Mouse (Mus musculus): ENCODE data around the gene Ube2o. TPM values are rescaled to one million over a fixed set of nuclear protein-coding genes. Genes with fewer than 3 reads are reported as not detected.
"Not testable (repeated sequence)": the region's sequence is repeated elsewhere in the genome, so short reads cannot be mapped to it uniquely, and the experiment has no call there.

Gene Ube2o
- polyA plus RNA-seq, 1 experiment from 2014 or later: 11.2 TPM

GRCm38 (mm10) chr11:116493795-116494252 lies 87.4 kb downstream of the Ube2o start, which contains the start of gene Prpsap1:
Prpsap1 (minus strand) TSS chr11:116494202.
- no peak within 1 kb of the TSS for H3K4me2 ChIP-seq (replicated peaks; ENCODE audit: low read depth, low read length)
- ATAC-seq (ENCODE audit: low FRiP score, low TSS enrichment): no peak
- 28% methylated on average over 4 of the region's 4 CpGs for WGBS
- no peak within 1 kb of the TSS for H3K9ac ChIP-seq (ENCODE audit: low read depth, low read length)
- H3K27me3 ChIP-seq (ENCODE audit: control insufficient read depth, insufficient read depth, low read length): no peaks in the 10 kb centered on the region
- H3K4me3 ChIP-seq (ENCODE audit: low read length): no peak within 1 kb of the TSS
- H3K36me3 ChIP-seq (ENCODE audit: control insufficient read depth, insufficient read depth, low read length): no peaks in the 10 kb centered on the region
- peaks cover 15% of the 10 kb centered on the region for H3K4me1 ChIP-seq (ENCODE audit: control insufficient read depth, insufficient read depth, low read length)
- no peaks in the 10 kb centered on the region for H3K9me3 ChIP-seq (ENCODE audit: control insufficient read depth, low read length)
- H3K27ac ChIP-seq (ENCODE audit: low read depth, low read length): peak within 1 kb of the TSS; percentile 86; the same call in 1 of the 2 replicates

- 74% methylated on average over 5 of the region's 5 CpGs for WGBS
- H3K9me3 ChIP-seq (ENCODE audit: control insufficient read depth, low read length): no peaks in the 10 kb centered on the region
- no peak overlapping the region for H3K27ac ChIP-seq (ENCODE audit: low read depth, low read length)
- H3K4me2 ChIP-seq (replicated peaks; ENCODE audit: low read depth, low read length): no peak overlapping the region
- no peak for ATAC-seq (ENCODE audit: low FRiP score, low TSS enrichment)
- peaks cover 3% of the 10 kb centered on the region for H3K36me3 ChIP-seq (ENCODE audit: control insufficient read depth, insufficient read depth, low read length)
- no peak overlapping the region for H3K4me3 ChIP-seq (ENCODE audit: low read length)
- no peak overlapping the region for H3K9ac ChIP-seq (ENCODE audit: low read depth, low read length)
- peaks cover 16% of the 10 kb centered on the region for H3K4me1 ChIP-seq (ENCODE audit: control insufficient read depth, insufficient read depth, low read length)
- H3K27me3 ChIP-seq (ENCODE audit: control insufficient read depth, insufficient read depth, low read length): no peaks in the 10 kb centered on the region
Measured at GRCm38 (mm10) chr11:116493191-116493590, 88.1 kb downstream of the Ube2o start.

- not testable (repeated sequence) for H3K9ac ChIP-seq (ENCODE audit: low read depth, low read length); H3K36me3 ChIP-seq (ENCODE audit: control insufficient read depth, insufficient read depth, low read length); H3K4me2 ChIP-seq (replicated peaks; ENCODE audit: low read depth, low read length); H3K27me3 ChIP-seq (ENCODE audit: control insufficient read depth, insufficient read depth, low read length); ATAC-seq (ENCODE audit: low FRiP score, low TSS enrichment); H3K9me3 ChIP-seq (ENCODE audit: control insufficient read depth, low read length); H3K4me3 ChIP-seq (ENCODE audit: low read length); H3K27ac ChIP-seq (ENCODE audit: low read depth, low read length)
- peaks cover 16% of the 10 kb centered on the region for H3K4me1 ChIP-seq (ENCODE audit: control insufficient read depth, insufficient read depth, low read length)
- WGBS: 86% methylated on average over 1 of the region's 1 CpGs
Measured at GRCm38 (mm10) chr11:116492507-116492906, 88.7 kb downstream of the Ube2o start.

- Histone ChIP-seq H3K9ac (ENCODE audit: low read depth, low read length) (peak overlapping the region; percentile 95; the same call in 1 of the 2 replicates), H3K4me2 (replicated peaks; ENCODE audit: low read depth, low read length) (no peak overlapping the region), H3K4me3 (ENCODE audit: low read length) (no peak overlapping the region), H3K9me3 (ENCODE audit: control insufficient read depth, low read length) (no peaks in the 10 kb centered on the region), H3K36me3 (ENCODE audit: control insufficient read depth, insufficient read depth, low read length) (peaks cover 21% of the 10 kb centered on the region), H3K27ac (ENCODE audit: low read depth, low read length) (no peak overlapping the region), H3K27me3 (ENCODE audit: control insufficient read depth, insufficient read depth, low read length) (no peaks in the 10 kb centered on the region), H3K4me1 (ENCODE audit: control insufficient read depth, insufficient read depth, low read length) (peaks cover 16% of the 10 kb centered on the region)
- ATAC-seq (ENCODE audit: low FRiP score, low TSS enrichment): no peak
- WGBS: 68% methylated on average over 6 of the region's 6 CpGs
Measured at GRCm38 (mm10) chr11:116491338-116491737, 89.9 kb downstream of the Ube2o start.

GRCm38 (mm10) chr11:116490232-116491107 lies 90.8 kb downstream of the Ube2o start:
- Histone ChIP-seq H3K9ac (ENCODE audit: low read depth, low read length) (peak overlapping the region; percentile 95), H3K4me3 (ENCODE audit: low read length) (peak overlapping the region; percentile 97), H3K27ac (ENCODE audit: low read depth, low read length) (peak overlapping the region; percentile 88), H3K4me1 (ENCODE audit: control insufficient read depth, insufficient read depth, low read length) (peaks cover 16% of the 10 kb centered on the region), H3K27me3 (ENCODE audit: control insufficient read depth, insufficient read depth, low read length) (no peaks in the 10 kb centered on the region), H3K4me2 (replicated peaks; ENCODE audit: low read depth, low read length) (peak overlapping the region; percentile 73), H3K36me3 (ENCODE audit: control insufficient read depth, insufficient read depth, low read length) (peaks cover 30% of the 10 kb centered on the region), H3K9me3 (ENCODE audit: control insufficient read depth, low read length) (no peaks in the 10 kb centered on the region)
- ATAC-seq (ENCODE audit: low FRiP score, low TSS enrichment): peak; percentile 92
- WGBS: under 1% methylated on average over 59 of the region's 62 CpGs

- Histone ChIP-seq H3K4me1 (ENCODE audit: control insufficient read depth, insufficient read depth, low read length) (peaks cover 11% of the 10 kb centered on the region), H3K9ac (ENCODE audit: low read depth, low read length) (peak overlapping the region; percentile 95), H3K4me3 (ENCODE audit: low read length) (peak overlapping the region; percentile 97), H3K4me2 (replicated peaks; ENCODE audit: low read depth, low read length) (peak overlapping the region; percentile 73), H3K27me3 (ENCODE audit: control insufficient read depth, insufficient read depth, low read length) (no peaks in the 10 kb centered on the region), H3K9me3 (ENCODE audit: control insufficient read depth, low read length) (no peaks in the 10 kb centered on the region), H3K27ac (ENCODE audit: low read depth, low read length) (peak overlapping the region; percentile 88), H3K36me3 (ENCODE audit: control insufficient read depth, insufficient read depth, low read length) (peaks cover 36% of the 10 kb centered on the region)
- ATAC-seq (ENCODE audit: low FRiP score, low TSS enrichment): peak; percentile 43
- WGBS: under 1% methylated on average over 38 of the region's 39 CpGs
Measured at GRCm38 (mm10) chr11:116489771-116490231, 91.4 kb downstream of the Ube2o start.

GRCm38 (mm10) chr11:116488693-116489375 lies 92.4 kb downstream of the Ube2o start:
- Histone ChIP-seq H3K4me3 (ENCODE audit: low read length) (peak overlapping the region; percentile 97), H3K9me3 (ENCODE audit: control insufficient read depth, low read length) (no peaks in the 10 kb centered on the region), H3K27me3 (ENCODE audit: control insufficient read depth, insufficient read depth, low read length) (no peaks in the 10 kb centered on the region), H3K36me3 (ENCODE audit: control insufficient read depth, insufficient read depth, low read length) (peaks cover 46% of the 10 kb centered on the region), H3K27ac (ENCODE audit: low read depth, low read length) (no peak overlapping the region), H3K4me2 (replicated peaks; ENCODE audit: low read depth, low read length) (peak overlapping the region; percentile 73), H3K9ac (ENCODE audit: low read depth, low read length) (peak overlapping the region; percentile 95), H3K4me1 (ENCODE audit: control insufficient read depth, insufficient read depth, low read length) (peaks cover 7% of the 10 kb centered on the region)
- ATAC-seq (ENCODE audit: low FRiP score, low TSS enrichment): no peak
- WGBS: 75% methylated on average over 14 of the region's 14 CpGs

GRCm38 (mm10) chr11:116488207-116488606 lies 93.0 kb downstream of the Ube2o start:
- Histone ChIP-seq H3K4me1 (ENCODE audit: control insufficient read depth, insufficient read depth, low read length) (peaks cover 7% of the 10 kb centered on the region), H3K4me2 (replicated peaks; ENCODE audit: low read depth, low read length) (no peak overlapping the region), H3K9ac (ENCODE audit: low read depth, low read length) (no peak overlapping the region), H3K9me3 (ENCODE audit: control insufficient read depth, low read length) (no peaks in the 10 kb centered on the region), H3K36me3 (ENCODE audit: control insufficient read depth, insufficient read depth, low read length) (peaks cover 52% of the 10 kb centered on the region), H3K27ac (ENCODE audit: low read depth, low read length) (no peak overlapping the region), H3K27me3 (ENCODE audit: control insufficient read depth, insufficient read depth, low read length) (no peaks in the 10 kb centered on the region), H3K4me3 (ENCODE audit: low read length) (no peak overlapping the region)
- no peak for ATAC-seq (ENCODE audit: low FRiP score, low TSS enrichment)

All from kidney, embryonic 14.5 days (tissue).